Mouse (Mus musculus) pancreas, adult 10 weeks (tissue): ENCODE measurements around the gene Gm8978. TPM values are rescaled to one million over a fixed set of nuclear protein-coding genes. Genes with fewer than 3 reads are reported as not detected.

Source experiments
- polyA plus RNA-seq: library from polyadenylated mRNA; stranded (reverse); fragments of 350-450 nt; fragmentation: Illumina TruSeq; extraction: RNeasy Lipid Tissue Mini Kit (QIAGEN cat#74804); gene quantifications from one replicate; pipeline ENCODE4 v1.2.3, GENCODE M21; 2015; ENCODE audit warnings: low read depth, low replicate concordance; ENCODE audit not compliant: insufficient read depth

Gm8978 gene
- not detected for polyA plus RNA-seq

GRCm38 (mm10) chr19:33625152-33625551 is at the start of gene Gm8978:
Gene Gm8978, minus strand, starts transcription at chr19:33625252.

Other genes with a start within 250 kb of the Gm8978 start
- gene Rnls, start 233.0 kb downstream of the Gm8978 start, polyA plus RNA-seq: not detected
- gene Lipo4, start 107.5 kb downstream of the Gm8978 start, polyA plus RNA-seq: not detected
- not detected for gene Lipo2, start 126.1 kb upstream of the Gm8978 start, polyA plus RNA-seq
- 3.3 TPM for gene Lipo3, start 136.7 kb upstream of the Gm8978 start, polyA plus RNA-seq
- gene Lipo1, start 162.2 kb upstream of the Gm8978 start, polyA plus RNA-seq: not detected